Mouse (Mus musculus): Measurements from ENCODE around the gene Psmc2. TPM values are rescaled to one million over a fixed set of nuclear protein-coding genes. Genes with fewer than 3 reads are reported as not detected.

Psmc2 gene
- 135 TPM for polyA plus RNA-seq (2017; shearing (Covaris generic))

DNA sequence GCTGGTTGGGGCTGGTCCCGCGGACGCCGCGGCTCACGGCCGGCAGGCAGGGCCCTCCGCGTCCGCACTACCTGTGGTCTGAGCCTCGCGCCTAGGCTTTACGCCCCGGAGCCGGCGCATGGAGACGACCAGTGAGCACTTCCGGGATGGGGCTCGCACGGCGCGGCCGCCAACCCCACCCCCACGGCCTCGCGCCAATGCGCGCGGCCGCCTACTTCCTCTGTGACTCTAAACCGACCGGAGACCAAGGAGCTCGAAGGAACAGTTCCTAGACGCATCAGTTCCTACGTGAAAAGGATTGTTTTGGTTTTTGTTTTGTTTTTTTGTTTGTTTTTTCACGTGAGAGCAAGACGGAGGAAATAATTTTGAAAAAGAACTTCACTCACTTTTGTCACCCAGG, at the start of gene Psmc2, which contains the start of gene Dnajc2:
Gene Psmc2 (plus strand): TSS at position 231 of the 400 bp plus-strand sequence.
Gene Dnajc2 (minus strand): TSS at position 199 of the 400 bp plus-strand sequence.

DNA sequence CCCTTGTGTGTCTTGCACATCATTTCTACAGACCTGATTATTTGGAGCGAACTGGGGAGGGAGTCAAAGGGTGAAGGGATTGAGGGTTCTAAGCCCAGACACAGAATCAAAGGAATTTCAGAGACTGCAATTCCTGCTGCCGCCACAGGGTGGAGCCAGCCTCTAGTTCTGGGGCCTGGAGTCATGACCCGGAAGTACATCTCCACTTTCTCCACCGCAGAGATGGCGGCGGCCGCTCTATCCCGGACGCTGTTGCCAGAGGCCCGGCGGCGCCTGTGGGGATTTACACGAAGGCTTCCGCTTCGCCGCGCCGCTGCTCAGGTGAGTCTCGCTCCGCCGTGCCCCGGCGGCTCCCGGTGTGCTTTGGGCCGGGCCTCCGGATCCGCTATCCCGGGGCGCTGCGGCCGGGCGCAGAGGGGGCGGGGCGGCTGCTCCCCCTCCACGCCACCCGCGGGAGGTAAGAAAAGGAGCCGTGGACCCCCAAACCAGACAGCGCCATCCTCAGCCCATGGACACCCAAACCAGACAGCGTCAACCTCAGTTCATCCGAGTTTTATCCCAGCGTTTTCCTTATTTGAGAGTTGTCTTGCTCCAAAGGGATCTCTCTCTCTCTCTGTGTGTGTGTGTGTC, 48.0 kb upstream of the Psmc2 start, which contains the start of gene Pmpcb:
Gene Pmpcb (plus strand): TSS at position 186 of the 630 bp plus-strand sequence.

Other genes starting within 250 kb of the Psmc2 start
- gene Lrrc17, start 241.7 kb upstream of the Psmc2 start, polyA plus RNA-seq (2017; shearing (Covaris generic)): 0.13 TPM
- 0.10 TPM for gene Fbxl13, start 139.6 kb upstream of the Psmc2 start, polyA plus RNA-seq (2017; shearing (Covaris generic))
- gene Armc10, start 139.5 kb upstream of the Psmc2 start, polyA plus RNA-seq (2017; shearing (Covaris generic)): 40.6 TPM
- gene Napepld, start 83.9 kb upstream of the Psmc2 start, polyA plus RNA-seq (2017; shearing (Covaris generic)): 3.9 TPM
- gene Pmpcb, start 48.1 kb upstream of the Psmc2 start, polyA plus RNA-seq (2017; shearing (Covaris generic)): 68.8 TPM
- 92.3 TPM for gene Dnajc2, start within 50 bp of the Psmc2 start, polyA plus RNA-seq (2017; shearing (Covaris generic))
- not detected for gene Slc26a5, start 80.3 kb downstream of the Psmc2 start, polyA plus RNA-seq (2017; shearing (Covaris generic))